Comparison of ENCODE assay signal across 24 mouse cellular contexts in genomic region chr6:135774670-135775069, GRCm38 (mm10).
"Had no signal": no experiment of that assay in that cellular context is flagged by ENCODE, and none has a peak within 500 bp of the region (broad histone marks: within the 10 kb centered on the region; RNA-seq: fewer than 3 reads in every experiment).

No protein-coding gene starts in this region.

- H3K4me3 ChIP-seq: gastrocnemius, adult 2 months; heart, embryonic 10.5 days; heart, embryonic 12.5 days; hindbrain, embryonic 10.5 days; hindbrain, embryonic 12.5 days; intestine, embryonic 15.5 days; left cerebral cortex, adult 2 months; limb, embryonic 10.5 days; limb, embryonic 12.5 days; liver, embryonic 13.5 days; liver, embryonic 15.5 days had no signal

- DNase-seq: gastrocnemius, adult 2 months; gastrocnemius, postnatal 10 days; gastrocnemius, postnatal 25 days; heart, adult 18-20 months; heart, postnatal 10 days; heart, postnatal 4 days; kidney, adult 18-20 months; kidney, adult 8-10 months; kidney, postnatal 10 days; kidney, postnatal 25 days; kidney, postnatal 4 days; layer of hippocampus, adult 9-11 months; liver; liver, embryonic 13.5 days had no signal

- H3K27ac ChIP-seq: gastrocnemius, adult 2 months; heart, embryonic 10.5 days; hindbrain, embryonic 10.5 days; hindbrain, embryonic 12.5 days; hindbrain, embryonic 14.5 days; intestine, embryonic 15.5 days; left cerebral cortex, adult 2 months; limb, embryonic 10.5 days; limb, embryonic 12.5 days; liver, embryonic 13.5 days; liver, embryonic 15.5 days had no signal
